Mouse (Mus musculus) macrophage (primary cell): Measurements from ENCODE around the gene Gm7849. TPM values are rescaled to one million over a fixed set of nuclear protein-coding genes. Genes with fewer than 3 reads are reported as not detected.
"Not testable (repeated sequence)": the region's sequence is repeated elsewhere in the genome, so short reads cannot be mapped to it uniquely, and the experiment has no call there.

Source experiments
- H3K27ac ChIP-seq: fragments of 350-480 bp; formaldehyde crosslinking; 2 replicates; pipeline ENCODE4 v1.9.0; 2021
- H3K36me3 ChIP-seq: fragments of 350-480 bp; formaldehyde crosslinking; 2 replicates; pipeline ENCODE4 v1.9.0; 2021; ENCODE audit errors: inconsistent target
- H3K4me3 ChIP-seq: fragments of 350-480 bp; formaldehyde crosslinking; 2 replicates; pipeline ENCODE4 v1.9.0; 2021; ENCODE audit errors: inconsistent target
- H3K79me2 ChIP-seq: fragments of 350-480 bp; formaldehyde crosslinking; 2 replicates; pipeline ENCODE4 v1.9.0; 2021; ENCODE audit errors: inconsistent target
- WGBS: methylation state at CpG from one replicate; pipeline ENCODE4 v1.1.7; 2026; ENCODE audit warnings: inconsistent platforms; ENCODE audit not compliant: missing documents; 5-methylcytosine and 5-hydroxymethylcytosine counted together
- polyA plus RNA-seq: library from polyadenylated mRNA; stranded (reverse); fragments of 250-400 nt; gene quantifications from 3 replicates; pipeline ENCODE4 v1.2.4, GENCODE M21; 2018; ENCODE audit warnings: inconsistent platforms
- total RNA-seq, 78 experiments: library from RNA; depleted of rRNA; stranded (reverse); fragments of 250-400 nt; gene quantifications; 1 replicate in 9 of 78; 2 replicates in 24 of 78; 3 replicates in 43 of 78; 4 replicates in 2 of 78; pipeline ENCODE4 v1.2.4; 2018; ENCODE audit warnings: inconsistent platforms in 56 of 78

Gene Gm7849
- total RNA-seq (2018; cell fraction: chromatin; rRNA removed): not detected
- not detected for total RNA-seq (2018; cell fraction: cytosol; rRNA removed)
- not detected for total RNA-seq (2018; cell fraction: nucleus; rRNA removed)
- polyA plus RNA-seq: not detected in 3 replicates

DNA sequence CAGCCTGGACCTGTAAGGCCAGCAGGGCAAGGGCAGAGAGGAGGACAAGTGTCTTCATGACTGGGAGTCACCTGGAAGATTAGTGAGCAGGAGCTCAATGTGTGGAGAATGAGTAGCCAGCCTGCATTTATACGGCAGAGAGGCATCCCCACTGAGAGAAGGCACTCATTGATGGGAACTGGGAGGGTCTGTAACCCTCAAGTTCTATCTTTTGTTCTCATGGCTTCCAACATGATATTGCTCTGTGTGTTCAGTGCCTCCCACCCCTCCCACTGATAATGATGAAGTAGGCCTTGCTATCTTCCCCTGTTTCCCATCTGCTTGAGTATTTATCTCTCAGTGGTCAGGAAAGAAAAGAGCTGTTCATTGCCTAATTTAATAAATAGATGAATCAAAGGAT lies at the start of gene Gm7849:
Gene Gm7849 (minus strand): TSS at position 101 of the 400 bp plus-strand sequence.
- H3K79me2 ChIP-seq, H3K4me3 ChIP-seq, H3K27ac ChIP-seq, H3K36me3 ChIP-seq: not testable (repeated sequence)
- WGBS: no CpG with 5 or more reads among the region's 1 CpGs

DNA sequence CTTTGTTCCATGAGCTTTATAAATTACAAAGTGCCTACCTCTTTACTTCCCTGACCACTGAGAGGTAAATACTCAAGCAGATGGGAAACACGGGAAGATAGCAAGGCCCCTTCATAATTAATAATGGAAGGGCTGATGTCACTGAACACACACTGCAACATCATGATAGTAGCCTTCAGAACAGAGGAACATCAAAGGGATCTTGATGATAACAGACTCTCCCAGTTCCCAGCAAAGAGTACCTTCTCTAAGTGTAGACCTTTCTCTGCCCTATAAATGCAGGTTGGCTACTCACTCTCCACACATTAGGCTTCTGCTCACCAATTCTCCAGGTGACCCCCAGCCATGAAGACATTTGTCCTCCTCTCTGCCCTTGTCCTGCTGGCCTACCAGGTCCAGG lies 29.2 kb downstream of the Gm7849 start, which contains the start of gene Defa36:
Gene Defa36 (plus strand): TSS at position 301 of the 400 bp plus-strand sequence.
- H3K79me2 ChIP-seq, H3K27ac ChIP-seq, H3K4me3 ChIP-seq, H3K36me3 ChIP-seq: not testable (repeated sequence)
- no CpG with 5 or more reads among the region's 1 CpGs for WGBS

Other genes with a start within 250 kb of the Gm7849 start
- not detected in 3 replicates for gene Gm15292, start 206.8 kb downstream of the Gm7849 start, polyA plus RNA-seq
- gene Defa27, start 141.0 kb downstream of the Gm7849 start, polyA plus RNA-seq: not detected in 3 replicates
- not detected in 3 replicates for gene Defa29, start 129.5 kb downstream of the Gm7849 start, polyA plus RNA-seq
- gene Defa2, start 78.0 kb downstream of the Gm7849 start, polyA plus RNA-seq: not detected in 3 replicates
- not detected in 3 replicates for gene Defa33, start 64.7 kb downstream of the Gm7849 start, polyA plus RNA-seq
- gene Defa36, start 29.1 kb downstream of the Gm7849 start, polyA plus RNA-seq: not detected in 3 replicates
- not detected in 3 replicates for gene Defa20, start 52.7 kb upstream of the Gm7849 start, polyA plus RNA-seq
- not detected in 3 replicates for gene Defa32, start 72.5 kb upstream of the Gm7849 start, polyA plus RNA-seq
- not detected in 3 replicates for gene Defa37, start 108.8 kb upstream of the Gm7849 start, polyA plus RNA-seq
- gene Defa28, start 126.4 kb upstream of the Gm7849 start, polyA plus RNA-seq: not detected in 3 replicates
- not detected in 3 replicates for gene Gm7861, start 137.9 kb upstream of the Gm7849 start, polyA plus RNA-seq
- gene Defa26, start 161.6 kb upstream of the Gm7849 start, polyA plus RNA-seq: not detected in 3 replicates
- not detected in 3 replicates for gene Defa17, start 199.2 kb upstream of the Gm7849 start, polyA plus RNA-seq
- not detected in 3 replicates for gene Defa34, start 209.2 kb upstream of the Gm7849 start, polyA plus RNA-seq
- gene AY761184, start 247.1 kb upstream of the Gm7849 start, polyA plus RNA-seq: not detected in 3 replicates